ENCODE assay signal across 11 mouse cellular contexts in the genomic region with DNA sequence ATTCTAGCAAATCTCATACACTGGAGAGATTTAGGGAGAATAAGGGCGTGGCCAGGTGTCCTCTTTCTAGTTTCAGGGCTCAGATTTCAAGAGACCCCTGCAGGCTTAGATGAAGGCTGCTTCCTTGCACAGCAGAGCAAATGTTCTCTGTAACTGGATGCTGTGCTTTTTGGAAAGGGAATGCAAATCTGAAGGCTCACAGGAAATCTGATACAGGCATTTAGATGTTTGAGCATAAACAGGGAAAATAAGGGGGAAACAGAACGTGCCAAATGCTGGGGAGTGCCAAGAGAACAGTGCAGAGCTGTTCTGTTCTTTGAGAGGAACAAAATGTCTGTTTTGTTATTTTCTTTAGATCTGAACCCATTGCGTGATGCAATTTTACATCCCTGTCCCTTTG.
DNase-seq lines count a peak whose midpoint lies in the region; ATAC-seq and TF ChIP-seq lines count a peak whose summit lies in the region.
"Had no signal": no experiment of that assay in that cellular context is flagged by ENCODE, and none has a peak within 500 bp of the region (broad histone marks: within the 10 kb centered on the region; RNA-seq: fewer than 3 reads in every experiment).

No protein-coding gene starts in this region.

- no peaks in the 10 kb centered on the region for H3K27me3 ChIP-seq in heart, embryonic 10.5 days (ENCODE audit: insufficient read depth, poor library complexity, severe bottlenecking)
- H3K27me3 ChIP-seq in lung, embryonic 15.5 days, result no peaks in the 10 kb centered on the region
- H3K27me3 ChIP-seq in embryonic facial prominence, embryonic 14.5 days (replicated peaks; ENCODE audit: control insufficient read depth, insufficient read depth, low read length), result no peaks in the 10 kb centered on the region
- H3K27me3 ChIP-seq: neural tube, embryonic 13.5 days had no signal

- H3K4me3 ChIP-seq in heart, embryonic 10.5 days, result no peak overlapping the region
- no peak overlapping the region for H3K4me3 ChIP-seq in lung, embryonic 15.5 days
- H3K4me3 ChIP-seq in embryonic facial prominence, embryonic 14.5 days (ENCODE audit: low read depth, low read length), result no peak overlapping the region
- H3K4me3 ChIP-seq in left cerebral cortex, adult 2 months, result no peak overlapping the region
- H3K4me3 ChIP-seq: neural tube, embryonic 13.5 days had no signal

- peak; percentile 70; the same call in 1 of the 2 replicates for ATAC-seq in lung, embryonic 15.5 days (ENCODE audit: borderline replicate concordance, extremely low read depth, low FRiP score, low TSS enrichment)
- ATAC-seq in embryonic facial prominence, embryonic 14.5 days (ENCODE audit: low read depth), result peak; percentile 94

- no peak overlapping the region for H3K4me2 ChIP-seq in lung, embryonic 15.5 days
- H3K4me2 ChIP-seq in embryonic facial prominence, embryonic 14.5 days (ENCODE audit: low read depth, low read length), result no peak overlapping the region
- H3K4me2 ChIP-seq: neural tube, embryonic 13.5 days had no signal

- no peaks in the 10 kb centered on the region for H3K4me1 ChIP-seq in heart, embryonic 10.5 days
- H3K4me1 ChIP-seq in lung, embryonic 15.5 days, result no peaks in the 10 kb centered on the region
- peaks cover 6% of the 10 kb centered on the region; the same call in 1 of the 2 replicates for H3K4me1 ChIP-seq in embryonic facial prominence, embryonic 14.5 days (ENCODE audit: control insufficient read depth, insufficient read depth, low read length)
- H3K4me1 ChIP-seq: neural tube, embryonic 13.5 days had no signal

- no peak overlapping the region for H3K9ac ChIP-seq in lung, embryonic 15.5 days
- no peak overlapping the region for H3K9ac ChIP-seq in embryonic facial prominence, embryonic 14.5 days (ENCODE audit: low read depth, low read length)
- H3K9ac ChIP-seq: neural tube, embryonic 13.5 days had no signal

- H3K27ac ChIP-seq in heart, embryonic 10.5 days, result no peak overlapping the region
- H3K27ac ChIP-seq in lung, embryonic 15.5 days, result no peak overlapping the region
- no peak overlapping the region; the same call in 1 of the 2 replicates for H3K27ac ChIP-seq in embryonic facial prominence, embryonic 14.5 days (replicated peaks; ENCODE audit: low read depth, low read length)
- no peak overlapping the region for H3K27ac ChIP-seq in left cerebral cortex, adult 2 months
- H3K27ac ChIP-seq: neural tube, embryonic 13.5 days had no signal

- DNase-seq in heart, adult 18-20 months, result peak; percentile 20 to 58
- no peak for DNase-seq in heart, embryonic 10.5 days (ENCODE audit: low spot score)
- DNase-seq in lung, postnatal 4 days, result no peak
- peak; percentile 91 for DNase-seq in embryonic facial prominence, embryonic 14.5 days (ENCODE audit: low spot score)
- peak; percentile 6 for DNase-seq in lung, postnatal 25 days (ENCODE audit: low spot score)
- DNase-seq in thymus, postnatal 14 days, result no peak
- DNase-seq in left cerebral cortex, adult 2 months (ENCODE audit: extremely low spot score in 1 of 2, low spot score in 2 of 2), result no peak
- DNase-seq: gastrocnemius, postnatal 25 days; right cerebral cortex, postnatal 14 days had no signal

- H3K9me3 ChIP-seq in heart, embryonic 10.5 days, result no peaks in the 10 kb centered on the region
- no peaks in the 10 kb centered on the region for H3K9me3 ChIP-seq in lung, embryonic 15.5 days
- H3K9me3 ChIP-seq in embryonic facial prominence, embryonic 14.5 days (ENCODE audit: control insufficient read depth, low read length), result no peaks in the 10 kb centered on the region
- H3K9me3 ChIP-seq: neural tube, embryonic 13.5 days had no signal

- H3K36me3 ChIP-seq in heart, embryonic 10.5 days, result no peaks in the 10 kb centered on the region
- no peaks in the 10 kb centered on the region for H3K36me3 ChIP-seq in lung, embryonic 15.5 days
- H3K36me3 ChIP-seq in embryonic facial prominence, embryonic 14.5 days (ENCODE audit: control insufficient read depth, insufficient read depth, low read length), result no peaks in the 10 kb centered on the region
- H3K36me3 ChIP-seq: neural tube, embryonic 13.5 days had no signal

- TF ChIP-seq CTCF in left cerebral cortex, adult 2 months (IDR thresholded peaks at IDR 0.05), result no peak

- intact Hi-C loops in left cerebral cortex, adult 2 months (cut with DNase I), result no loop called here

- WGBS in heart, embryonic 10.5 days, result 27% methylated on average over 3 of the region's 3 CpGs
- 25% methylated on average over 3 of the region's 3 CpGs for WGBS in lung, embryonic 15.5 days
- WGBS in embryonic facial prominence, embryonic 14.5 days, result 9% methylated on average over 3 of the region's 3 CpGs

Comparison
In these comparisons a context has a peak if more than half of its experiments do, and no peak if none do; other contexts are left out.
1. DNase-seq: peak in heart, adult 18-20 months (2 of 2), embryonic facial prominence, embryonic 14.5 days (single experiment) and lung, postnatal 25 days (single experiment); none in heart, embryonic 10.5 days (single experiment), lung, postnatal 4 days (0 of 2), thymus, postnatal 14 days (single experiment) and left cerebral cortex, adult 2 months (0 of 2).